Mouse (Mus musculus) megakaryocyte, adult 5-6 weeks (primary cell): ENCODE measurements at regions not wholly inside any gene's neighbourhood (a gene's known extent, or its start where the extent isn't known, plus 50 kb on each side); places are given as distances from the start of the nearest gene placed in this dataset.

Source experiments
- ATAC-seq: 2 replicates; pipeline ENCODE4 v1.8.0; 2016; ENCODE audit warnings: mild to moderate bottlenecking, inconsistent platforms; ENCODE audit not compliant: poor library complexity, severe bottlenecking

DNA sequence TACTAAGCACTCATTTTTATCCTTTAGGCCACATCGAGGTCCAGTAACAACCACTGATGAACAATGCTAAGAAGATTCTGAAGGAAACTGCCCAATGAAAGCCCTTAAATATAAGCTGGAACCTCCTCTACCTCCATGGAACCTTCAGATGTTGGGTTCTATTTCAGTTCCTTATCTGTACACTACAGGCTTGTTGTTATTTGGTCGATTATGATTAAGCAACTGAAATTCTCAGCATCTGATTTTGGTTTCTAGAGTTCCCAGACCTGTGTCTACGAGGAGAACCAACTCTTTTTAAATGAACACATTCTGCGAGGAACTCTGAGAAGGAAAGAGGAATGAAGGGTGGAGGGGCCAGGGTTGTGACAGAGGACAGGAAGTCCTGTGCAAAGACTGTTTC, 253.5 kb downstream of the Ndfip2 start:
- no peak for ATAC-seq

DNA sequence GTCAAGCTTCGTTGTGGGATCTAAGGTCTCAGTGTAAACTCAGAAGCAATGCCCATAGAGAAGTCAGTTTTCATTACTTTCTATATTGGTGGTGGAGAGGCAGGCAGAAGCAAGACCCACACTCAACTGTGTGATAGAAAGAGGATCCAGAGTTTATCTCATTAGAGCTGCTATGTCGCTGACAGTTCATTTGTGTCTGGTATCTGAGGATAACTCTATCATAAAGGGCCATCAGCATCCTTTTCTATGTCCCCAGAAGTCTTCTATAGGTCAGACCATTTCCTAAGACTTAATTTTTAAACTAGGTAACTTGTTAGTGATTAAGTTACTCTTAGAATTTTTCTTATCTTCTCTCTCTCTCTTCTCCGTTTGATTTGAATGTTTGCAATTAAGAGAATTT, 252.8 kb downstream of the Ndfip2 start:
- ATAC-seq: no peak

DNA sequence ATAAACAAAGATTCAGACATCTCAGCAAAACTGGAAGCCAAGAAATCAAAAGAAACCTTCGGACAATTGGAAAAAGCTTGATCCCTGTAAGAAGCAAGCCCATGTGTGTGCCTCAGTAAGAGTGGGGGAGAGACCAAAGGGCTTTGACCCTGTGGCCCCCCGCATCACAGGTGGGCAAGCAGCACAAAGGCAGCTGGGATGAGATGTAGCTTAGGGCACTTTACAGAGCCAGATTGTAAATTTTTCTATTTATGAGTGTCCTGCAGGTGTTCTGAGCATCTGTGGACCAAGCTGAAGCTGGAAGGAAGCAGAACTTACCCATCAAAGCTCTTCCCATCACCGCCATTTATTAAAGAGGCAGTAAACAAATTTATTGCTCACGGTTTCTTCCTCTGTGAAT, 246.9 kb downstream of the Ndfip2 start:
- no peak for ATAC-seq

DNA sequence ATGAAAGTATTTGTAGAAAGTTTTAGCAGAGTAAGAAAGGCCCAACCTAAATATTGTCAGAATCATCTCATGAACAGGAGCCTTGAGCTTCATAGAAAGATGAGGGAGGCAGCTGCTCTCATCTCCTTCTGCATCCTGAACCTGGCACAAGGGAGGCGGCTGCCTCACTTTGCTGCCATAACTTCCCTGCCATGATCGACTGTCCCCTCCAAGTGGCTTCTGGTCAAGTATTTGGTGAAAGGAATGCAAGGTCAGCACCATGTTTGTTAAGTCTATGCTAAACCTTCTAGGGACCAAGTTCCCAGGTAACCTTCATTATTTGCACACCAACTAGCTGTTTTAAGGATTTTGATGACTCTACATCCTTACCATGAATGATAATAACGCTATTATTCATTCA, 246.0 kb downstream of the Ndfip2 start:
- no peak for ATAC-seq

DNA sequence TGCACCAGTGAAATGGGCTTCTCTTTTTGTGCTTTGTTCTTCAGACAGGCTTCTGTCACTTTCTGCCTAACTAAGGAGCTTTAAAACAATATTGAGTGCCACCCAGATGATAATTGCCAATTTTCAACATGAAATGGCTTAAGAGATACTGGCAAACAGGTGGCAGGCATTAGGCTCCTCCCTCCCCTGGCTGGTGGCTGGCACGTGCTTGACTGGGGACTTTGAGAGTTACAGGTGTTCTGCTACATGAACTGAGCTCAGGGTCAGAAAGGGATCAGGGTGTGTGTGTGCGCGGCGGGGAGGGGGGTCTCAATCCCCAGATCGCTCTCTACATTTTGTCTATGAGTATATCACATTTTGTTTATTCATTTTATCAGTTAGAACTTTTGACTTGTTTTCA, 245.4 kb downstream of the Ndfip2 start:
- no peak for ATAC-seq

DNA sequence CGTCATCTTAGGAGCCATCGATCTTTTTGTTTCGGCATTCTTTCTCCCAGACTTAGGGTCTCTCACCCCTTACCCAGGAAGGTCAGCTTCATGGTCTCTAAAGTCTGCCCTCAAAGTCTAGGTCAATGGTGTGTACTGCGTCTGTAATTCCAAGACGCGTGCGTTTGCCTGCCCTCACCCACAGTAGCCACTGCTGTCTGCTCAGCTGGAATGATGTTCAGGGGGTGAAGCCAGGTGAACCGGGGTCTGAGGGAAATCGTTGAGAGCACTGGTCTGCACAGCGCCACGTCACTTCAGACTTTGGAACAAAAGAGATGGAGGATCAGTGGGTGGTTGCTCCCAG, 244.2 kb downstream of the Ndfip2 start:
- no peak for ATAC-seq

DNA sequence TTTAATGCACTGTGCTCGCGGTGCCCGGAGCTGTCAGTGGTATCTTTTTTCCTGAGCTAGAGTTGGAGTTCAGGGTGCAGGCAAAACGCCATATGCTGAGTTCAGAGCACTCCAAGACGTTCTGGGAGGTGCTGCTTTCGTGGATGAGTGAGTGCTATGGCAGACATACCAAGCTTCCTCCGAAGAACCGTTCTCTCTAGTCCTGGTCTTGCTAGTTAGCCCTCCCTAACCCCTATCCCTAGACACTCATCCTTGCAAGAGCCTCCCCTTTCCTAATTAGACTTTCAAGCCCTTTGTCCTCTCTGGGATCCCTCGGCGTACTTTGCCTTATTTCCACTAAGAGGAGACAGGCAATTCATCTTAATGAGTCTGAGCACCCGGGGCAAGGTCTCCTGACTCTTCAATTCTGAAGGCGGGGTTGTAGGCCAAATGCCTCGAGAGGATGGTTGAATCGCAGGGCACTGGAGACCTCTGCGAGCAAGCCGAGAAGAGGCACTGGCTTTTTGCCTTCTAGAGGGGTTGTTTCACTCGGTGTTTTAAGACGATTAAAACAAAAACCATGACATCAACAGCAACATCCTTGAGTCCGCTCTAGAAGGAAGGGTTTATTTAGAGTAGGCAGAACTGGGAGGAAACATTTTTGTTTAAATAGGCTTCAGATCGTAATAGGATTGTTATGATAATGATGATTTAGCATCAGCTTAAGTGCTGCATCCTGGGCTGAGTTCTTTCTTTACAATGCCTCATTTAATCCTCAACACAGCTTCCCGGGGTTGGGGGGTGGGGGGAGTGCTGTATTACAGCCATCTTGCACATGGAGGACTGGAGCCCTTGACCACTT, 243.6 kb downstream of the Ndfip2 start:
- ATAC-seq: no peak

DNA sequence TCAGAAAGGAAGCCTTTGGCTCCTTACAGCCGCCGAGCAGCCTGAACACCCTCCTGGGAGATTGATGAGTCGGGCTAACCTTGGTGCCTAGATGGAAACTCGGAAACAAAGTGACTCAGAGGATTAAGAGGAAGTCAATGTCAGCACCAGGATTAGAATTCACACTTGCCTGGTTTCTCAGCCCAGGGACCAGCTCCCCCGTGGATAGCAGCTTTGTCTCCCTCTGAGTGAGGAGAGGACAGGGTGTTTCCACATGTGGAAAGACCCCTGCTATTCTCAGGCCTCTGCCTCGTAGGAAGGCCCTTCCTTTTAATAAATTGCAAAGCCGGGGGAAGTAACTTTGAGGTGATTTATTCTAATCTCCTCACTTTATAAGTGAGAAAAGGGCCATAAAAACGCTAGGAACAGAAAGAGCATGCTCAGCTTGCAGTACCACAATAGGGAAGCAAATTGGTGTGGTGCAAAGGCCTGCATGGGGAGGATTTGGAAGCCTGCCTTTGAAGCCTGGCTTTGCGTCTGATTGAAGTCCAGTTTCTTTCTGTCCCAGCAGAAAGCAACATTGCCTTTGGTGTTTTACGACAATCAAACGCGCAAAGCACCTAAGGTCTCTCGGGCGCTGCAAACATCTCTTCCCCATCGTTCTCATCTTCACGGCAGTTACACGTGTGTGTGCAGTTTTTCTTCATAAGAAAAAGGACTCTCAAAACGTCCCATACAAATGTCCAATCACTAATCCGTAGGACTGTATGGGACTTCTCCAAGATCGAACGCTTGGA, 242.8 kb downstream of the Ndfip2 start:
- ATAC-seq: no peak

DNA sequence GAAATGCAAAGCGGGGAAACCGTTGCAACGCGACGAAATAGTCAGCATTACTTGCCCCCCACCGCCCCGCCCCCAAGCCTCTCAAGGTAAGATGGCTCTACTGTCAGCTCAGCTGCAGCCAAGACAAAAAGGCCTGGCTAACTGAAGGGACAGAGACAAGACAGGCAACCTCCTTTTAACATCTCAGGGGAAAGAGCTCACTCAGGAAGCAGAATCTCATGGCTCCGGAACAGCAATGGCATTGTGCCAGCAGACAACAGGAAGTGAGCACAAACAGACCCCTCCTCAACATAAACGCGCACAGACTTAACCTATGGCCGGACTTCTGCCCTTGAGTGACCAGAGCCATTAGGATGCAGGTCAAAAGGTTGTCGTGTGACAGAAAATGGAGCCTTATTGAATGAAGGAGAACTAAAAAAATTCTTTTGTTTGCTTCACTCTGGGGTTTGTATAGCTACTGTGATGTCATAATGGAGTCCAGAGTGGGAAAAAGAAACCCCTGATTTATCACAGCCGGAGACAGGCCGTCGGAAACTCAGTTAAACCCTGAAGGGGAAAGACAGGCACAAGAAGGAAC, 241.0 kb downstream of the Ndfip2 start:
- peak; percentile 36 for ATAC-seq

DNA sequence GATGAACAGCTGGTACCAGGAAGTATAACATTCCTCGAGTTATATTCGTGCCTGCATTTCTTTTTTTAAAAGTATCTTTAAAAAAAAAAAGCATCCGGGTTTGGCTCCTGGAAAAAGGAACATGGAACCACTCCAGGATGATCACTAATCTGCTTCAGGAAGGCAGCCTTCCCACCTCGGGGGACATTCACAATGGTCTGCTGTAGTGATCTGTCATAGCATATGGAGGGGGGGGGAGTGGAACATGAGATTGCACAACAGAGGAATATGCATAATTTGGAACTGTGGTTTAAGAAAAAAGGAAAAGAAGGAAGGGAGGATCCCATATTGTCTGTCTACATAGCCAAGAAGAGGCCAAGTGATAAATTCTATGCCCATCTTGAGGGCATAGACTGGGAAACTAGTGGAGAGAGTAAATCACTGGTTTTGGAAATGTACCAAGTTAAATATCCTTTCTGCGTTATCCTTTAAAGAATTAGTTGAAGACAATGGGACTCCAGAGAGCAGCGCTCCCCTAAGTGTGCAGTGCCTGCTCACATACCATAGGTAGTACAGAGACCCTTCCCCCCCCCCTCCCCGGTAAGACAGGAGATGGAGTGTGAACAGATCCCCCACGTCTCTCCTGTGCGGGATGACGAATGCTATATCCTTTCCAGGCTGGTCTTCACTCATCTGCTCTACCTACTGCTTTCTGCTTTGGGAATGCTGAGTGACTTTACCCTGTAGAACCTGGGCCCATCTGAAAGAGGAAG, 240.0 kb downstream of the Ndfip2 start:
- no peak for ATAC-seq

DNA sequence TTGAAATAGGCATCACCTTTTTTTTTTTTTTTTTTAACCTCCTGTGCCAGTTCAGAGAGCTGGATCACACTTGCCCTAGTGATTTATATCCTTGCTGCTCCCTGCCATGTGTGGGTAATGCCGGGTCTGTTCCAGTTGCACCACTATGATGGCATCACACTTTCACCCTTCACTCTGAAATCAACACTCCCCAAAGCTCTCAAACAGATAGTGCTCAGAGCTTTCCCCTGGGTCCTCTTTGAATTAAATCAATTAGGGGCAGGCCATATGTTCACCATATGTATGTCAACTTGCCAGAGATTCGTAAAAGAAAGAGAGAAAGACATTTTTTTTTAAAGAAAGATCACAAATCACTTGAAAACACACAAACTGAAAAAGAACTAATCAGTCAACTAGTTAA, 236.8 kb downstream of the Ndfip2 start:
- no peak for ATAC-seq

DNA sequence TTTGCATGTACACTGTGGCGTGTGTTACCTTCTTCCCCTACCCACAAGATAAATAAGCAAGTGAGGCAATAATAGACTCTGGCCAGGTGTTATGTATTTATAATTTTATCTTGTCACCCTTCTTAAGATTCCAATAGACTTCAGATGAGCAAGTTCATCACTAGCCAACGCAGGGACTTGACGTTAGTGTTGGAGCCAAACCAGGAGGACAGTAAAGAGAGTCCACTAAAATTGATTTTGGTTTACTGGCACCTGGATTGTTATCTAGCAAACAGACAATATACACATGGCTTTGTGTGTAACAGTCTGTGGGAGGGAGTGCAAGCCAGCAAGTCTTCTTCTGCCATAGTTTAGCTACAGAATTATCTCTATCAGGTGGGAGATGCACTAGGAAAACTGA, 236.0 kb downstream of the Ndfip2 start:
- no peak for ATAC-seq

DNA sequence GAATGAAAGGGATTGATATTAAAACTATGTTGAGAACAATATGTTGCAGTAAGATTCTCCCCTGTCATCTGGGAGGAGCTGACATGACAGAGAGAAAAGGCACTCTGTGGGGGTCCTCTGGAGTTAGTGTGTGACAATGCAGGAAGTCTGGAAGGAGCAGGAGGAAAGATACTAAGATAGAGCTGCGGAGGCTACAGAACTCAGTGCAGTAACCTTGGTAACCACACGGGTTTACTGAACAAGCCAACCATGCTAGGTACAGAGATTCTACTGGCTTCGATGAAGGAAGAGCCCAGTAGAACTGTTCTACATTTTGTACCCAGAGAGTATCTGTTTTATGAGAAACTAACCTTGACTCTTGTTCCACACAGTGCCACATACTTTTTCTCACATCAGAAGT, 231.8 kb downstream of the Ndfip2 start:
- ATAC-seq: no peak

DNA sequence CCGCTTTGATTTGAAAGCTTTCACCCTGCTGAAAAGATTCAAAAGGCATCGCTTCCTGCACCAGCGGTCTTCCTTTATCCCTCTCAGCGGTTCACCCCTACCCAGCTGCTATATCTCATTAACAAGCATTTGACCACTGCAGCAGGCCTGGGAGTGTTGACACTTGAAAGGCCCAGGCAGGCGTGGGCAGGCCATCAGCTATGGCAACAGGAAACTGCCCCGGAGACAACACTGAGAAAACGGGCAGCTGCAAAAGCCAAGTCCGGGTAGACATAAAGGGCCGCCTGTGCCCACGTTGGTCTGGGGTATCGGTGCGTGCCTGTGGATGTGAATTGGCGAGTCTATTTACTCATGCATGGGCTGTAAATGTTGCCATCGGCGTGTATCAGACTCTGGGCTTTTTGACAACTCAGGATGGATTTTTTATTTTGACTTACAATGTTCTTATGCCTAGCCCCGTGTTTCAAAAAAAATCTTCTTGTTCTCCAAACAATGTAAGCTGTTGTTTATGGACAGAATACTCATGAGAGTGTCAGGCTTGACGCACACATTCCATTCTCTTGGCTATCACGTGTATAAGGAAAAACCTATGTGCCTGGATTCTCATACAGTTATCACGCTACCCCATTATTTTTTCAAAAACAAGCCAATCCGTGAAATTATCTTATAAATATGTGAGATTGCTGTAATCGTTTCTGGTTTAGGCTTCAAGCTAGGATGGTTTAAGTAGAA, 225.1 kb downstream of the Ndfip2 start:
- peak; percentile 73 for ATAC-seq

DNA sequence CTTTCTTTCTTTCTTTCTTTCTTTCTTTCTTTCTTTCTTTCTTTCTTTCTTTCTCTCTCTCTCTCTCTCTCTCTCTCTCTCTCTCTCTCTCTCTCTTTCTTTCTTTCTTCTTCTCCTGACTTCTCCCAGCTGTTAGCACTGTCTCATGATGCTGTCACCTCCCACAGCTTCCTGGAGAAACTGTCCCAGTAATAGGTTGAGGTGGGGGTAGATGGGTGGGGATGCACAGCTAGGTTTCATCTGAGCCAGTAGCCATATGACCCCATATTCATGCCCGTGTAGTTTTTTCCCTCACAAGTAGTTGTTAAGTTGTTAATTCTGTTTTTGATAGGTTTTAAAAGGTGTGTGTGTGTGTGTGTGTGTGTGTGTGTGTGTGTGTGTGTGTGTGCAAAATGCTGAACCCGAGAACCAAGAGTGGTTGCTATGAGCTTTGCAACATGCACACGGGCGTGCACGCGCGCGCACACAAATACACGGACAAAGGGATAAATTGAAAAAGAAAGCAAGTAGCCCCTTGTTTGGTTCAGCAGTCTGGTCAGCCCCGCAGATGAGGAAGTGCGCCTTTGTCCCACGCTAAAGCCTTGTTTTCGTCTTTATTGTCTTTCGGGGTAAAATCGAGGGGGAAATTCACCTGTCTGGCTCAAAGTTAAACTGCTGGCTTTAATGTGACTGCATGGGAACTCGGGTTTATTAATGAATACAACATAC, 224.4 kb downstream of the Ndfip2 start:
- ATAC-seq: peak; percentile 79

DNA sequence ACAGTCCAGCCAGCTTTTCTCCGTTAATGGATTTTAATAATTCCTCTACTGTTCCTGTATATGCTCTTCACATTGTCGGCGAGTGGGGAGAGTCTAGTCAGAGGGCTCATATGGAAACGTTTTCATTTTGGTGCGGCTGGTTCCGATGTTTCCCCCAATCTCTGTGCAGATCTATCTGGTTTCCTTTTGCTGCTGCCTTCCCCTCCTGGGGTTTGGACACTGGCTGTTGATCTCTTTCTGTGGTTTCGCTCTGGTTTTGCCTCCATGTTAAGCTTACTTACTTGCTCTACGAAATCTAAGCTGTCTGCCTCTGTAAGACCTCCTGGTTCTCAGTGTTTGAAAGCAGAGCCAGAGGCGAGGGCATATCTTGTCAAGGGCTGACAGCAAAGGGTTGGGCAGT, 221.7 kb downstream of the Ndfip2 start:
- ATAC-seq: peak; percentile 17; the same call in 1 of the 2 replicates

DNA sequence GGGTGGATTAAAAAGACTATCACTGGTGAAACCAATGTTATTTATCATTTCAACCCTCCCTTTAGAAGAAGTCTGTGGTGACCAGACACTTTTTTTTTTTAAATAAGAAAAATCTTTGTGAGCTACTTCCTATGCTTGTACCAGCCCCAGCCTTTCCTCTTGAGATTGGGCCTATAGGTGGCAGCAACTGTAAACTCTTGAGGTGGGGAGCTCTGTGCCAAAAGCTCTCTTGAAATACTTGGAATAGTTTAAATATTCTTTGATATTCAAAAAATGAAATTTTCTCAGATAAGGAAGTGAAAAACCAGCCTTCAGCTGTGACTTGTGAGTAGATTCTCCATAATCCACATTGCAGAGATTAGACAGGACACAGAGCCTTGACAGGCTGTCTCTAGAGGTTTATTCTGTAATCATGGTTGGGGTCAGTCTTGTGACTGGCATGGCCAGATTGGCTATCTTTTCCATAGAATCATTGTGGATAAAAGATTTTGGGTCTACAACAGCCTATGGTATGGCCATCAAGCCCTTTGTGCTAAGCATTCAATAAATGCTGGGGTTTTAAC, 216.7 kb downstream of the Ndfip2 start:
- 0 out of 2 replicates have a peak, but pooled peaks have one; percentile 47 for ATAC-seq

DNA sequence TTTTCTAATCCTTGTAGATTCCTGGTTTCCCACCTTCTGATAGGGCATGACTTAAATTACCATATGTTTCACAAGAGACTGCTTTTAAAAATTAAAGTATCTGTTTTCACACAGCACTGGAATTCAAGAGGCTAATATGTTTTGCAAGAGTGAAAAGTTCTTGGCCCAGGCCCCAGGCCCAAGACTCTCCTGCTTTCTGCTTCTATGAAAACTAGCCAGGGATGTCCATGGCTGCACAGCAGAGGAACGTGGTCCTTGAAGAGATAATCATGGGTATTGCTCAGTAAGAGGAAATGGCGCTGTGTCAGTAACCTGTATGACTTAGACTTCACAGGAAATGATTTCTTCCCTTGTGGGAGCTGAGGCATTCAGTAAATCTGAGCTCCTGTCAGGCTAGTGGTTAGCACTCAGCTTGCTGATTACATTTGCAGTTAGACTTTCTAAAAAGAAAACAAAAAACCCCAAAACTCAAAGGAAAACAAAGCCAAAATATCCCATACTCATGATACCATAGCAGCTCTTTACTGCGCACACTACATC, 190.6 kb downstream of the Ndfip2 start:
- ATAC-seq: no peak

DNA sequence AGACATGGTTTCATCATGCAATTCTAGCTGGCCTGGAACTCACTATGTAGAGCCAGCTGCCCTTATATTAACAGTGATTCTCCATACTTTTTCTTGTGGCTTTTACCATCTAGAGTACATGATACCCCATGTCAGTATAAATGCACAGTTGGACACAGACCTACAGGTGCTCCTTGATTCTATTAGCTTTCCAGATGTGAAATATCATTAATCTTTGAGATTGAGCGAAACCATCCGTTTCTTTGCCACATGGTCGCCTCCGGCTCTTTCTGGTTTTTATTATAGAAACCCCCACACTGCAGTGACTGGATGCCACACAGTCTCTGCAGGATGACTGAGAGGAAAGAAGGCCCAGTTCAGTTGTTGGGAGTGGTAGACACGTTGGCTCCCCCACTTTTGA, 188.7 kb downstream of the Ndfip2 start:
- ATAC-seq: no peak
